Mouse (Mus musculus): ENCODE measurements at regions not wholly inside any gene's neighbourhood (a gene's known extent, or its start where the extent isn't known, plus 50 kb on each side); places are given as distances from the start of the nearest gene placed in this dataset.
"Not testable (repeated sequence)": the region's sequence is repeated elsewhere in the genome, so short reads cannot be mapped to it uniquely, and the experiment has no call there.

- not testable (repeated sequence) for H3K27me3 ChIP-seq (ENCODE audit: control insufficient read depth, insufficient read depth, low read length, poor library complexity, severe bottlenecking); H3K36me3 ChIP-seq (ENCODE audit: control insufficient read depth, insufficient read depth, low read length, poor library complexity, severe bottlenecking)
- DNase-seq (ENCODE audit: low read depth, low spot score) = peak; percentile 3
Observed at GRCm38 (mm10) chr16:3114473-3115335, 476.1 kb upstream of the Olfr161 start.

- H3K27me3 ChIP-seq (ENCODE audit: control insufficient read depth, insufficient read depth, low read length, poor library complexity, severe bottlenecking); H3K36me3 ChIP-seq (ENCODE audit: control insufficient read depth, insufficient read depth, low read length, poor library complexity, severe bottlenecking): not testable (repeated sequence)
- peak; percentile 26 for DNase-seq (ENCODE audit: low read depth, low spot score)
Observed at GRCm38 (mm10) chr16:3115336-3116112, 475.3 kb upstream of the Olfr161 start.

GRCm38 (mm10) chr16:3116113-3116511, 474.7 kb upstream of the Olfr161 start:
- H3K27me3 ChIP-seq (ENCODE audit: control insufficient read depth, insufficient read depth, low read length, poor library complexity, severe bottlenecking); H3K36me3 ChIP-seq (ENCODE audit: control insufficient read depth, insufficient read depth, low read length, poor library complexity, severe bottlenecking): not testable (repeated sequence)
- peak; percentile 11 for DNase-seq (ENCODE audit: low read depth, low spot score)

- not testable (repeated sequence) for DNase-seq (ENCODE audit: low read depth, low spot score); H3K27me3 ChIP-seq (ENCODE audit: control insufficient read depth, insufficient read depth, low read length, poor library complexity, severe bottlenecking); H3K36me3 ChIP-seq (ENCODE audit: control insufficient read depth, insufficient read depth, low read length, poor library complexity, severe bottlenecking)
Observed at GRCm38 (mm10) chr16:3121216-3121615, 469.6 kb upstream of the Olfr161 start.

GRCm38 (mm10) chr16:3122145-3122860, 468.5 kb upstream of the Olfr161 start:
- not testable (repeated sequence) for H3K27me3 ChIP-seq (ENCODE audit: control insufficient read depth, insufficient read depth, low read length, poor library complexity, severe bottlenecking); DNase-seq (ENCODE audit: low read depth, low spot score); H3K36me3 ChIP-seq (ENCODE audit: control insufficient read depth, insufficient read depth, low read length, poor library complexity, severe bottlenecking)

DNA sequence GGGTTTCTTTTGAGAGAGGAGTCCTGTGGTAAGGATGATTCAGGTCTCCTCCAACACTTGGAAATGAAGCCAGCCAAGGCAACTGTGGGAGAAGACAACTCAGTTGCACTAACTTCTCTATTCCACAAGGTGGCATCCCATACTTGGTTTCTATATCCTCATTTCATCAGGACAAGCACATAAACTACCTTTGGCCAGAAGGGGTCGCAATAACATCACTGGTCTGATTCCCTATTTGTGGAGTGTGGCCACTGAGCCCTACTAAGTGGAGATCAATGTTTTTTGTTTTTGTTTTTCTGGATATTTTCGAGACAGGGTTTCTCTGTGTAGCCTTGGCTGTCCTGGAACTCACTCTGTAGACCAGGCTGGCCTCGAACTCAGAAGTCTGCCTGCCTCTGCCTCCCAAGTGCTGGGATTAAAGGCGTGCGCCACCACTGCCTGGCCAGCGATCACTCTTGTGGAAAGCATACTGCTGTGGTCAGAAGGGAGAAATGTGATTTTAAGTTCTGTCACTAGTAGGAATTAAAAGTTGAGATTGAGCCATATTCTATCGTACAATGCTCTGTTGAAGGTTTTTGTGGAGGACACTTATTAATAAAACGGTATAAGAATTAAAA, 467.9 kb upstream of the Olfr161 start:
- peak; percentile 36 for DNase-seq (ENCODE audit: low read depth, low spot score)
- H3K27me3 ChIP-seq (ENCODE audit: control insufficient read depth, insufficient read depth, low read length, poor library complexity, severe bottlenecking); H3K36me3 ChIP-seq (ENCODE audit: control insufficient read depth, insufficient read depth, low read length, poor library complexity, severe bottlenecking): not testable (repeated sequence)

DNA sequence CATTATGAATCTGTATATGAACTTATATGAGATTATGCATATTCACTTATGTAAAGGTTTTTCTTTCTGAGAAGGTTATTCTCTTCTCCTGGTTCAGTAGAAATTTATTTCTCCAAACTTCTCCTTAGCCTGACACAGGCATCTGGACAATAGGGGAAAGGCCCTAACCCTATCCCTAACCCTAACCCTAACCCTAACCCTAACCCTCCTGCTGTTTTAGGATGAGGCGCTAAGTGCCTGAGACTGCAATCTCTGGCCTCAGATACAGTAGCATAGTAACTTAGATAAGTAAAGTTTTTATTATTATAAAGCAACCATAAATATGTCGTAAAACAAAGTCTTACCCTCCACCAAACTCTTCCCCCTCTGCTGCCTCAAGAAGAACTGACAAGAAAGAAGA, 463.5 kb upstream of the Olfr161 start:
- not testable (repeated sequence) for H3K36me3 ChIP-seq (ENCODE audit: control insufficient read depth, insufficient read depth, low read length, poor library complexity, severe bottlenecking); DNase-seq (ENCODE audit: low read depth, low spot score); H3K27me3 ChIP-seq (ENCODE audit: control insufficient read depth, insufficient read depth, low read length, poor library complexity, severe bottlenecking)
